Mouse (Mus musculus) kidney, adult 2 months (tissue): ENCODE measurements around the gene Ppp1r9a.

Source experiments
- CTCF ChIP-seq: fragments of 200-500 bp; conservative IDR thresholded peaks from 2 replicates; pipeline ENCODE4 v1.5.1; 2011; ENCODE audit warnings: low read depth, mild to moderate bottlenecking, control low read depth, low read length, moderate library complexity, mixed read lengths; ENCODE audit not compliant: insufficient read depth, insufficient read length
- POLR2A ChIP-seq: fragments of 200-500 bp; IDR thresholded peaks from one replicate; pipeline ENCODE4 v1.6.1; 2011; ENCODE audit warnings: low read depth, low read length, control low read depth

GRCm38 (mm10) chr6:5199376-5199905 is 296.7 kb downstream of the Ppp1r9a start:
- TF ChIP-seq CTCF = no peak
- no peak for TF ChIP-seq POLR2A
